Mouse (Mus musculus) MEL (cell line): Measurements from ENCODE around the gene Pkdrej. TPM values are rescaled to one million over a fixed set of nuclear protein-coding genes. Genes with fewer than 3 reads are reported as not detected.

Experiments used
- DNase-seq: peaks from one replicate; pipeline ENCODE4 v3.0.0; 2011; ENCODE audit warnings: low read depth, low spot score
- H3K27ac ChIP-seq: 2 replicates; pipeline ENCODE4 v1.5.1; 2012; ENCODE audit warnings: low read depth, mild to moderate bottlenecking, control low read depth, low read length, moderate library complexity; ENCODE audit not compliant: control insufficient read depth
- H3K27me3 ChIP-seq, 2 experiments: fragments of 150-350 bp in 1 of 2; sonication (generic) in 1 of 2; 2 replicates each; pipeline ENCODE4 v1.6.1; 2012; ENCODE audit warnings: low read length in 2 of 2, mild to moderate bottlenecking in 2 of 2, improper control_type of control experiment in 1 of 2, moderate library complexity in 1 of 2; ENCODE audit not compliant: insufficient read depth in 2 of 2, control insufficient read depth in 1 of 2
- H3K36me3 ChIP-seq, 2 experiments: 2 replicates each; pipeline ENCODE4 v1.6.1; 2012 to 2014; ENCODE audit warnings: low read length in 2 of 2, improper control_type of control experiment in 1 of 2, inconsistent platforms in 1 of 2, mild to moderate bottlenecking in 1 of 2; ENCODE audit not compliant: insufficient read depth in 2 of 2, control insufficient read depth in 1 of 2
- H3K4me1 ChIP-seq, 2 experiments: fragments of 150-350 bp in 1 of 2; sonication (generic) in 1 of 2; 2 replicates each; pipeline ENCODE4 v1.6.1; 2012; ENCODE audit warnings: low read length in 2 of 2, improper control_type of control experiment in 1 of 2, mild to moderate bottlenecking in 1 of 2; ENCODE audit not compliant: insufficient read depth in 2 of 2, control insufficient read depth in 1 of 2
- H3K4me3 ChIP-seq, 2 experiments: fragments of 150-350 bp in 1 of 2; sonication (generic) in 1 of 2; 2 replicates each; pipeline ENCODE4 v1.5.1; 2012; ENCODE audit warnings: low read depth in 2 of 2, low read length in 2 of 2, mild to moderate bottlenecking in 2 of 2, moderate library complexity in 2 of 2, control low read depth in 1 of 2, improper control_type of control experiment in 1 of 2; ENCODE audit not compliant: control insufficient read depth in 1 of 2, insufficient read depth in 1 of 2
- H3K79me2 ChIP-seq: 2 replicates; pipeline ENCODE4 v1.6.1; 2012; ENCODE audit warnings: mild to moderate bottlenecking, low read length, moderate library complexity; ENCODE audit not compliant: control insufficient read depth, poor library complexity, insufficient read depth
- H3K9ac ChIP-seq: 2 replicates; pipeline ENCODE4 v1.6.1; 2012; ENCODE audit warnings: low read depth, mild to moderate bottlenecking, control low read depth, low read length, moderate library complexity; ENCODE audit not compliant: control insufficient read depth, poor library complexity, severe bottlenecking
- H3K9me3 ChIP-seq: fragments of 150-350 bp; sonication (generic); replicated peaks from 2 replicates; pipeline ENCODE4 v1.6.1; 2012; ENCODE audit warnings: mild to moderate bottlenecking, low read length, improper control_type of control experiment, moderate library complexity; ENCODE audit not compliant: insufficient read depth
- BHLHE40 ChIP-seq: IDR thresholded peaks from 2 replicates; pipeline ENCODE4 v1.6.1; 2012; ENCODE audit warnings: low read depth, mild to moderate bottlenecking, inconsistent platforms, low read length, improper control_type of control experiment, borderline replicate concordance
- CHD2 ChIP-seq: IDR thresholded peaks from 2 replicates; pipeline ENCODE4 v1.6.1; 2011; ENCODE audit warnings: low read length, improper control_type of control experiment
- CTCF ChIP-seq, 3 experiments: IDR thresholded peaks in 2 of 3; conservative IDR thresholded peaks in 1 of 3; 2 replicates each; pipeline ENCODE4 v1.5.1; 2011 to 2012; ENCODE audit warnings: low read length in 3 of 3, low read depth in 2 of 3, mild to moderate bottlenecking in 2 of 3, improper control_type of control experiment in 1 of 3, inconsistent platforms in 1 of 3, mixed read lengths in 1 of 3, moderate library complexity in 1 of 3; ENCODE audit not compliant: control insufficient read depth in 1 of 3, insufficient read depth in 1 of 3, poor library complexity in 1 of 3, severe bottlenecking in 1 of 3
- ETS1 ChIP-seq: IDR thresholded peaks from 2 replicates; pipeline ENCODE4 v1.6.1; 2012; ENCODE audit warnings: low read depth, mild to moderate bottlenecking, inconsistent platforms, low read length, improper control_type of control experiment, moderate library complexity
- GABPA ChIP-seq: IDR thresholded peaks from 2 replicates; pipeline ENCODE4 v1.6.1; 2012; ENCODE audit warnings: low read depth, mild to moderate bottlenecking, inconsistent platforms, low read length, improper control_type of control experiment, moderate library complexity
- GATA1 ChIP-seq: IDR thresholded peaks from 2 replicates; pipeline ENCODE4 v1.6.1; 2011; ENCODE audit warnings: low read depth, low read length, improper control_type of control experiment
- KAT2A ChIP-seq: conservative IDR thresholded peaks from 2 replicates; pipeline ENCODE4 v1.6.1; 2012; ENCODE audit warnings: low read depth, low read length, improper control_type of control experiment, inconsistent platforms
- MEF2A ChIP-seq: IDR thresholded peaks from 2 replicates; pipeline ENCODE4 v1.6.1; 2014; ENCODE audit warnings: low read depth, mild to moderate bottlenecking, inconsistent platforms, low read length, improper control_type of control experiment; ENCODE audit not compliant: poor library complexity, insufficient replicate concordance, severe bottlenecking; ENCODE audit errors: extremely low read depth
- MYB ChIP-seq: IDR thresholded peaks from 2 replicates; pipeline ENCODE4 v1.6.1; 2011; ENCODE audit warnings: mild to moderate bottlenecking, low read depth, low read length, improper control_type of control experiment
- NELFE ChIP-seq: IDR thresholded peaks from 2 replicates; pipeline ENCODE4 v1.6.1; 2011; ENCODE audit warnings: low read depth, low read length, improper control_type of control experiment
- NRF1 ChIP-seq: IDR thresholded peaks from 2 replicates; pipeline ENCODE4 v1.6.1; 2014; ENCODE audit warnings: low read depth, mild to moderate bottlenecking, inconsistent platforms, low read length, improper control_type of control experiment, moderate library complexity; ENCODE audit not compliant: poor library complexity, insufficient read depth, severe bottlenecking
- POLR2A ChIP-seq, 2 experiments: IDR thresholded peaks; 2 replicates each; pipeline ENCODE4 v1.6.1; 2011 to 2012; ENCODE audit warnings: low read length in 2 of 2, mild to moderate bottlenecking in 2 of 2, control low read depth in 1 of 2, improper control_type of control experiment in 1 of 2, low read depth in 1 of 2, moderate library complexity in 1 of 2; ENCODE audit not compliant: control insufficient read depth in 1 of 2, insufficient read depth in 1 of 2, poor library complexity in 1 of 2
- POLR2AphosphoS5 ChIP-seq: IDR thresholded peaks from 2 replicates; pipeline ENCODE4 v1.6.1; 2012; ENCODE audit warnings: low read depth, borderline replicate concordance, mild to moderate bottlenecking, inconsistent platforms, low read length, moderate library complexity, mixed read lengths
- RAD21 ChIP-seq: IDR thresholded peaks from 2 replicates; pipeline ENCODE4 v1.6.1; 2011; ENCODE audit warnings: mild to moderate bottlenecking, low read depth, low read length, improper control_type of control experiment
- RCOR1 ChIP-seq: IDR thresholded peaks from 2 replicates; pipeline ENCODE4 v1.6.1; 2012; ENCODE audit warnings: low read depth, mild to moderate bottlenecking, inconsistent platforms, low read length, improper control_type of control experiment
- SIN3A ChIP-seq: IDR thresholded peaks from 2 replicates; pipeline ENCODE4 v1.6.1; 2012; ENCODE audit warnings: low read length, improper control_type of control experiment, inconsistent platforms
- TAL1 ChIP-seq: IDR thresholded peaks from 2 replicates; pipeline ENCODE4 v1.6.1; 2012; ENCODE audit warnings: mild to moderate bottlenecking, inconsistent platforms, low read length, moderate library complexity, mixed read lengths
- TBP ChIP-seq: IDR thresholded peaks from 2 replicates; pipeline ENCODE4 v1.8.0; 2011; ENCODE audit warnings: low read depth, low read length, improper control_type of control experiment
- USF2 ChIP-seq, 2 experiments: IDR thresholded peaks; 2 replicates each; pipeline ENCODE4 v1.6.1; 2011 to 2012; ENCODE audit warnings: improper control_type of control experiment in 2 of 2, low read length in 2 of 2, borderline replicate concordance in 1 of 2, inconsistent platforms in 1 of 2, low read depth in 1 of 2, mild to moderate bottlenecking in 1 of 2; ENCODE audit not compliant: insufficient read depth in 1 of 2
- ZKSCAN1 ChIP-seq: IDR thresholded peaks from 2 replicates; pipeline ENCODE4 v1.6.1; 2012; ENCODE audit warnings: low read depth, mild to moderate bottlenecking, inconsistent platforms, low read length, improper control_type of control experiment, moderate library complexity
- ZMIZ1 ChIP-seq: IDR thresholded peaks from 2 replicates; pipeline ENCODE4 v1.6.1; 2012; ENCODE audit warnings: low read depth, mild to moderate bottlenecking, inconsistent platforms, low read length, improper control_type of control experiment, moderate library complexity
- ZNF384 ChIP-seq: IDR thresholded peaks from 2 replicates; pipeline ENCODE4 v1.6.1; 2012; ENCODE audit warnings: low read depth, mild to moderate bottlenecking, inconsistent platforms, low read length, improper control_type of control experiment
- polyA plus RNA-seq, 2 experiments: library from polyadenylated mRNA; stranded (reverse) in 1 of 2; unstranded in 1 of 2; fragments of >175 nt in 1 of 2; fragments of >200 nt in 1 of 2; gene quantifications; 2 replicates each; pipeline versions ENCODE4 v1.2.1 to v1.2.4; 2012; ENCODE audit warnings: low replicate concordance in 2 of 2, low read depth in 1 of 2; ENCODE audit not compliant: insufficient read length in 2 of 2, insufficient read depth in 1 of 2, missing spikeins in 1 of 2
- total RNA-seq: library from RNA; depleted of rRNA; stranded (reverse); fragments of 300-350 nt; gene quantifications from 2 replicates; pipeline ENCODE4 v1.2.3, GENCODE M21; 2012

Pkdrej gene
- total and polyA plus RNA-seq, 3 experiments: 0.27 to 0.56 TPM; not detected in 1

GRCm38 (mm10) chr15:85822011-85822359 lies 451 bp upstream of the Pkdrej start:
- H3K4me3 ChIP-seq: peak overlapping the region; percentile 56 to 78
- DNase-seq: peak; percentile 54
- TF ChIP-seq RCOR1: no peak
- TF ChIP-seq GABPA: no peak
- TF ChIP-seq CTCF (IDR thresholded peaks at IDR 0.05 in 2 of 3, conservative IDR thresholded peaks at IDR 0.05 in 1 of 3; ENCODE audit: control insufficient read depth in 1 of 3, insufficient read depth in 1 of 3, low read depth in 2 of 3, low read length in 3 of 3, poor library complexity in 1 of 3, severe bottlenecking in 1 of 3): peak in 1 of 3 experiments; percentile 6; a peak in 1 of 6 replicates
- no peak for TF ChIP-seq MEF2A
- no peak overlapping the region for H3K27ac ChIP-seq
- no peaks in the 10 kb centered on the region for H3K9me3 ChIP-seq
- peak overlapping the region; percentile 76 for H3K9ac ChIP-seq
- H3K36me3 ChIP-seq: peaks cover 0 to 5% of the 10 kb centered on the region in 2 experiments; a peak in 1 of 4 replicates
- H3K27me3 ChIP-seq: no peaks in the 10 kb centered on the region
- H3K79me2 ChIP-seq: no peaks in the 10 kb centered on the region; the same call in 1 of the 2 replicates
- H3K4me1 ChIP-seq: peaks cover 2 to 6% of the 10 kb centered on the region in 2 experiments; a peak in 2 of 4 replicates

- peak overlapping the region; percentile 27; the same call in 1 of the 2 replicates for H3K9ac ChIP-seq
- TF ChIP-seq GATA1 (peak; percentile 46), ZMIZ1 (no peak; the same call in 1 of the 2 replicates), MEF2A (no peak), POLR2A (IDR thresholded peaks at IDR 0.05; ENCODE audit: control insufficient read depth in 1 of 2, insufficient read depth in 1 of 2, low read depth in 1 of 2, low read length in 2 of 2, poor library complexity in 1 of 2) (peak in 1 of 2 experiments; percentile 26; a peak in 1 of 4 replicates), ETS1 (0 out of 2 replicates have a peak, but pooled peaks have one; percentile 25), SIN3A (peak; percentile 47; the same call in 1 of the 2 replicates), ZNF384 (no peak), TBP (0 out of 2 replicates have a peak, but pooled peaks have one; percentile 27)
- DNase-seq: peak; percentile 68
- no peaks in the 10 kb centered on the region for H3K27me3 ChIP-seq
- H3K27ac ChIP-seq: no peak overlapping the region; the same call in 1 of the 2 replicates
- H3K9me3 ChIP-seq: no peaks in the 10 kb centered on the region
- peaks cover 10 to 21% of the 10 kb centered on the region in 2 experiments for H3K4me1 ChIP-seq
- H3K36me3 ChIP-seq: peaks cover 0 to 15% of the 10 kb centered on the region in 2 experiments; a peak in 2 of 4 replicates
- H3K4me3 ChIP-seq: peak overlapping the region; percentile 38 to 47
- peaks cover 2% of the 10 kb centered on the region; the same call in 1 of the 2 replicates for H3K79me2 ChIP-seq
Measured at GRCm38 (mm10) chr15:85813428-85813827, 8.1 kb downstream of the Pkdrej start.

- Histone ChIP-seq H3K79me2 (peaks cover 2% of the 10 kb centered on the region; the same call in 1 of the 2 replicates), H3K27ac (peak within 1 kb of the TSS; percentile 92), H3K4me1 (peaks cover 10 to 21% of the 10 kb centered on the region in 2 experiments), H3K36me3 (peaks cover 0 to 15% of the 10 kb centered on the region in 2 experiments; a peak in 2 of 4 replicates), H3K9ac (peak within 1 kb of the TSS; percentile 84), H3K9me3 (no peaks in the 10 kb centered on the region), H3K27me3 (no peaks in the 10 kb centered on the region), H3K4me3 (peak within 1 kb of the TSS; percentile 75 to 77)
- DNase-seq: peak; percentile 96
- peak; percentile 98 for TF ChIP-seq NRF1
- TF ChIP-seq CHD2: no peak
- no peak for TF ChIP-seq POLR2AphosphoS5
- TF ChIP-seq BHLHE40: no peak
- no peak for TF ChIP-seq RAD21
- no peak for TF ChIP-seq CTCF (IDR thresholded peaks at IDR 0.05 in 2 of 3, conservative IDR thresholded peaks at IDR 0.05 in 1 of 3; ENCODE audit: control insufficient read depth in 1 of 3, insufficient read depth in 1 of 3, low read depth in 2 of 3, low read length in 3 of 3, poor library complexity in 1 of 3, severe bottlenecking in 1 of 3)
- TF ChIP-seq GATA1: no peak
- TF ChIP-seq KAT2A: no peak; the same call in 1 of the 2 replicates
- no peak for TF ChIP-seq TAL1
- TF ChIP-seq POLR2A (IDR thresholded peaks at IDR 0.05; ENCODE audit: control insufficient read depth in 1 of 2, insufficient read depth in 1 of 2, low read depth in 1 of 2, low read length in 2 of 2, poor library complexity in 1 of 2): peak; percentile 57 to 90
- no peak for TF ChIP-seq ZKSCAN1
- TF ChIP-seq USF2 (IDR thresholded peaks at IDR 0.05; ENCODE audit: borderline replicate concordance in 1 of 2, insufficient read depth in 1 of 2, low read depth in 1 of 2, low read length in 2 of 2): no peak
- TF ChIP-seq MYB: no peak
- TF ChIP-seq NELFE: peak; percentile 92
Measured at GRCm38 (mm10) chr15:85811535-85812277, 9.8 kb downstream of the Pkdrej start, which contains the start of gene Cdpf1. Cdpf1 (minus strand) TSS chr15:85811697.
